Mouse (Mus musculus) kidney, adult 2 months (tissue): ENCODE measurements at regions not wholly inside any gene's neighbourhood (a gene's known extent, or its start where the extent isn't known, plus 50 kb on each side); places are given as distances from the start of the nearest gene placed in this dataset.

Source experiments
- DNase-seq: peaks from one replicate; pipeline ENCODE4 v3.0.0; 2021
- H3K27ac ChIP-seq: fragments of 200-500 bp; 2 replicates; pipeline ENCODE4 v1.5.1; 2012; ENCODE audit warnings: low read depth, low read length, control low read depth, inconsistent platforms; ENCODE audit not compliant: insufficient read depth
- H3K27me3 ChIP-seq: fragments of 200-500 bp; replicated peaks from 2 replicates; pipeline ENCODE4 v1.6.1; 2012; ENCODE audit warnings: mild to moderate bottlenecking, moderate library complexity, low read length, inconsistent platforms; ENCODE audit not compliant: control insufficient read depth, insufficient read depth
- H3K36me3 ChIP-seq: fragments of 200-500 bp; 2 replicates; pipeline ENCODE4 v1.6.1; 2012; ENCODE audit warnings: mild to moderate bottlenecking, moderate library complexity, low read length, inconsistent platforms; ENCODE audit not compliant: control insufficient read depth, insufficient read depth
- H3K4me1 ChIP-seq: fragments of 200-500 bp; 2 replicates; pipeline ENCODE4 v1.6.1; 2011; ENCODE audit warnings: low read length; ENCODE audit not compliant: control insufficient read depth, insufficient read depth
- H3K4me3 ChIP-seq: fragments of 200-500 bp; 2 replicates; pipeline ENCODE4 v1.5.1; 2011; ENCODE audit warnings: mild to moderate bottlenecking, low read depth, low read length, control low read depth; ENCODE audit not compliant: insufficient read depth
- CTCF ChIP-seq: fragments of 200-500 bp; conservative IDR thresholded peaks from 2 replicates; pipeline ENCODE4 v1.5.1; 2011; ENCODE audit warnings: low read depth, mild to moderate bottlenecking, control low read depth, low read length, moderate library complexity, mixed read lengths; ENCODE audit not compliant: insufficient read depth, insufficient read length
- POLR2A ChIP-seq: fragments of 200-500 bp; IDR thresholded peaks from one replicate; pipeline ENCODE4 v1.6.1; 2011; ENCODE audit warnings: low read depth, low read length, control low read depth
- WGBS: fragments of 180-500 bp; shearing (Covaris S2); methylation state at CpG from one replicate; pipeline ENCODE4 v1.1.7; 2018; 5-methylcytosine and 5-hydroxymethylcytosine counted together

DNA sequence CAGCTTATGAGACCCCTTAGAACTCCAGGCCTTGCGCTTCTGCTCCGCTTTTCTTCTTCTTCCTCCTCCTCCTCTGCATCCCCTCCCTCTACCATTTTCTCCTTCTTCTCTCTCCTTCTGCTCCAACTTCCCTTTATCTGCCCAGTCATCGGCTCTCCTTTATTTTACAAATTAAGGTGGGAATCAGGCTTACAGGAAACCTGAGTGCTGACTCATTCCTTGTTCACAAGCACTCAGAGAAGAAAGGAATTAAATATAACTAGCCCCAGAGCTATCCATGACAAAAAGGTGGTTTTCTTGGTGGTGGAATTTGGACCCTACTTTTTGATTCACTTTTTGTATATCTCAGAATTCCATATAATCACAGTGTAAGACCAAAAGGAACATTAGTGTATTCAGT lies 247.4 kb downstream of the Pcdh17 start:
- no peak overlapping the region for H3K27ac ChIP-seq
- no peak overlapping the region for H3K4me3 ChIP-seq
- no peak for DNase-seq
- no peak for TF ChIP-seq POLR2A
- no peak for TF ChIP-seq CTCF
- no peaks in the 10 kb centered on the region for H3K36me3 ChIP-seq
- H3K27me3 ChIP-seq, result no peaks in the 10 kb centered on the region
- WGBS, result 82% methylated on average over 3 of the region's 3 CpGs
- no peaks in the 10 kb centered on the region for H3K4me1 ChIP-seq
